Mouse (Mus musculus): Measurements from ENCODE around the gene Pus7.

- no peak for TF ChIP-seq POLR2A (IDR thresholded peaks at IDR 0.05; ENCODE audit: borderline replicate concordance, low read depth, low read length)
- TF ChIP-seq CTCF (IDR thresholded peaks at IDR 0.05; ENCODE audit: low read depth, low read length), result no peak
Observed at GRCm38 (mm10) chr5:23717469-23718181, 65.9 kb downstream of the Pus7 start.
